Mouse (Mus musculus) splenic B cell, adult 2 months (primary cell): ENCODE results near the gene Tbc1d8b.
A peak's percentile ranks its signal among the peaks of the same experiment; 100 is the strongest.

Source experiments
- DNase-seq: peaks from one replicate; pipeline ENCODE4 v3.0.0-alpha.2; 2011; ENCODE audit warnings: low read depth, low spot score
- H3K27me3 ChIP-seq: 2 replicates; pipeline ENCODE4 v1.6.1; 2012; ENCODE audit warnings: mild to moderate bottlenecking, low read length, moderate library complexity, mixed read lengths; ENCODE audit not compliant: control insufficient read depth, poor library complexity, insufficient read depth, severe bottlenecking
- H3K36me3 ChIP-seq: 2 replicates; pipeline ENCODE4 v1.6.1; 2012; ENCODE audit warnings: mild to moderate bottlenecking, low read length, moderate library complexity, mixed read lengths; ENCODE audit not compliant: control insufficient read depth, poor library complexity, insufficient read depth, severe bottlenecking

Gene Tbc1d8b

DNA sequence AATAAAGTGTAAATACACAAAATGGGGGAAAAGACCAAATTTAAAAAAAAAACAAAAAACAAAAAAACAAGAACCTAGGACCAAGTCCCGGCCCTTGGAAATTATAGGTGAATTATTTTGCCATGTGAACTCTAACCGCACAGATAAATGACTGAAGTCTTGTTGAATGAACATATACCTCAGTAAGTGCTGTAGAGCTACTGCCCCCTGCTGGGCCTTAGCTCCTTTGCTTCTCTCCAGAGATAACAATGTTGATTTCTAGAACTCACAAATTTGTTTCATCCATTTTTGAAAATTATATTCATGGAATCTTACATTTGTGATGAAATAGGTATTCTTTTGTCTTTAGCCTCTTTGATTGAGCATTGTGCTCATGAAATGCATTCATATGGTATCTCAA lies 77.8 kb downstream of the Tbc1d8b start:
- Histone ChIP-seq H3K36me3 (no peaks in the 10 kb centered on the region), H3K27me3 (no peaks in the 10 kb centered on the region)
- DNase-seq = peak; percentile 32

DNA sequence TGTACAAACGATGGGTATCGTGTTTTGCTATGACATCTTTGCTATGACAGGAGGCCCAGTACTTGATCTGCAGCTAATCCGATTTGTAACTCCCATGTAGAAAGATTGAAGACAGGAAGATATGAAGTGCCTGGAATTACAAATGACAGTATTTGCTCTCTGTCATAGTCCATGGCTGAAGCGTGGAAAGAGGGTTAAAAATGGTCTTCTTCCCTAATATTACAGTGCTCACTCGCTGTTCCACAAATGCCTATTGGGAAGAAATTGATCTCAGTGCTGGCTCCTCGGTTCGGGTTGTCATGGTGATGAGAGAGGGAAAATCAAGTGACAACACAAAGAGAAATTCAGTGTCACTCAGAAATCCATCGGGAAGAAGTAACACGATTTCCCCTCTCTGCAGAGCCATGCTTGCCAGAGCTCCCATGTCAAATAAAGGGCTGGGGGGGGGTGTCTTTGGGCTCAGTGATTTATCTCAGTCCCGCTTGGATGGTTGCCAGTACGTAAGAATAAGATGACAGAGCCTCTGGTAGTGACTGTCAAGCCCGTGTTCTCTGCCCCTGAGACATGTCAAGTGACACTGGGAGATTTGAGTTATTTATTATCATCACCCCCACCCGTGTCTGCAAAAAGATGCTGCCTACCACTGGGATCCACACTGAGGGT lies 85.3 kb downstream of the Tbc1d8b start:
- Histone ChIP-seq H3K36me3 (no peaks in the 10 kb centered on the region), H3K27me3 (no peaks in the 10 kb centered on the region)
- no peak for DNase-seq

DNA sequence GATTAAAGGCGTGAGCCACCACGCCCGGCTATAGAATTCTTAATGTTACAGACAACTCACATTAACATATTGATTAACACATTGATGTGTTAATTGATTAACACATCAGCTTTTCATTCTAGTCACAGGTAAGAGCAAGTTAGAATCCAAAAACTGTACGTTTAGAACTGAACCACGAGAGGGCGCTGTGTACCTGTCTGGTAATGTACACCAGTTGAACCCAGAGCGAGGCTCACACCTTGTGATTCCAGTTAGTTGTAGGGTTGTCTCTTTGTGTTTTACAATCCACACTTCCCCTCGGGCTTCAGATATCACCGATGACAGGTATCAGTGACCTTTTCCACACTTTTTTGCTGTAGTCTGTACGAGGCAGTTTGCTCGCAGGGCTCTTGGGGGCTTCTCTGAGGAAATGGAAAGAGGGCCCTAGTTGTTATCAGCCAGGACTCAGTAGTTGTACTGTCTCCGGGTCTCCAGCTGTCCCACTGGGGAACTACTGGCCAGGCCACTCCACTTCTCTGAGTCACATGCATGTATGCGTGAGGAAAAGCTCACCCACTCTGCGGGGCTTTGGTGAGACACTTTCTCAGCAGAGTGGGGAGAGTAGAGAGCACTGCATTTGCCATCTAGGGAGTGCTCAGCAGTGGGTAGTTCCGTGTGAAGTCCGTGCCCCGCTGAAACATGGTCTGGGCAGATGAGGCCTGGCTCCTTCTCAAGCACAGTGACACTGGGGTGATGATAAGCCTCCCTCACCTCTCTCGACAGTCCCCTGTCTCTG lies 89.7 kb downstream of the Tbc1d8b start:
- DNase-seq = peak; percentile 41
- H3K27me3 ChIP-seq = no peaks in the 10 kb centered on the region
- no peaks in the 10 kb centered on the region for H3K36me3 ChIP-seq

DNA sequence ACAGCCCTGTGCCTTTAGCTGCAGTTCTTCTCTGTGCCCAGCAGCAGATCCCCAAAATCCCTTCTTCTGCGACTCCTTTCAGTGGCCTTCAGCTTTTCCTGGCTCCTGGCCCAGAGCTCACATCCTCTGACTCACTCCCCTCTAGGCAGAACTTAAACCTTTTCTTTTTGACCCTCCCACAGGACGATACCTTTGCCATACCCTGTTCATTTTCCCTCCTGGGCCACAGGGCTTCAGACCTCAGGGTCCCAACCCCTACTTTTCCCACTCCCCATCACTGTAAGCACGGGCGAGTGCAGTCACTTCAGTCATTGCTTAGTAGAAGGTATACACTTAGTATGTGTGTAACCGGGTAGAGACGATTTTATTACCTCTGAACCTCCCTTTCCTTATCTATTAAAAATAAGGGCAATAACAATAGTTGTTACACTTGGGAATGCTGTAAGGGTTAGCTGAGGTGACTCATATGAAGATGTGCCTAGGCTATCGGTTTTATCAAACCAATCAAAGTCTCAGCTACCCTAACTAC lies 90.4 kb downstream of the Tbc1d8b start:
- Histone ChIP-seq H3K27me3 (no peaks in the 10 kb centered on the region), H3K36me3 (no peaks in the 10 kb centered on the region)
- no peak for DNase-seq

DNA sequence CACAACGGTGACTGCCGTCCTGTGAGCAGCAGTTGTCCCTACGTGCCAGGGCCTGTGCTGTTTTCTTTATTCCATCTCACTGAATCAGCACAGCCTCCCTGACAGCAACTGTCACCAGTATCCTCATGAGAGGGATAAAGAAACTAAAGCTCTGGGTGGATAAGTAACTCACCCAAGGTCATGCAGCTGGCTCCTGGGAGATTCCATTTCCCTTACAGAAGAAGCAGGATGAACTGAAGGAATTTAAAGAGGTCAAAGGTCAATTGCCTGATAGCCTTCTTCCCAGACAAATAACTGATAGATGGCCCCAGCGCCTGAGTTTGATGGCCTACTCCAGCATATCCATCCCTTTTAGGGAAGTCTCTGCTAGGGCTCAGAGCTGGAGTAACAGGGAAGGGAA lies 92.6 kb downstream of the Tbc1d8b start:
- DNase-seq = no peak
- Histone ChIP-seq H3K27me3 (no peaks in the 10 kb centered on the region), H3K36me3 (no peaks in the 10 kb centered on the region)

DNA sequence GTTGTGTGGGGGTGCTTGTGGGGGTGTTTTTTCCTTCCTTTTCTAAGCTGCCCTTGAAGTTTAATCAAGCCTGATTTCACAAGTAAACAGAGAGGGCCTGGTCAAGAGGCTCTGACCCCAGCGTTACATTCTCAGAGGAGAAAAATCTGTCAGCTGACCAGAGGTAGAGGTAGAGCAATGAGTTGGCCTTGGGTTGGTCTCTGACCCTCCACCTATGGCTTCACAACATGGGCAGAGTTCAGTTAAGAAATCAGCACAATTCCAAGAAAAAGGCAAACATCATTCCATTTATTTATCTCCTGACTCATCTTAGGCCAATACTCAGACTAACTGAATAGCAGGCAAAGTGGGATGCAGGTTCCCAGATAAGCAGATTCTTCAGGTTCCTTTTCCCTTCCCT lies 94.1 kb downstream of the Tbc1d8b start:
- Histone ChIP-seq H3K36me3 (no peaks in the 10 kb centered on the region), H3K27me3 (no peaks in the 10 kb centered on the region)
- no peak for DNase-seq

DNA sequence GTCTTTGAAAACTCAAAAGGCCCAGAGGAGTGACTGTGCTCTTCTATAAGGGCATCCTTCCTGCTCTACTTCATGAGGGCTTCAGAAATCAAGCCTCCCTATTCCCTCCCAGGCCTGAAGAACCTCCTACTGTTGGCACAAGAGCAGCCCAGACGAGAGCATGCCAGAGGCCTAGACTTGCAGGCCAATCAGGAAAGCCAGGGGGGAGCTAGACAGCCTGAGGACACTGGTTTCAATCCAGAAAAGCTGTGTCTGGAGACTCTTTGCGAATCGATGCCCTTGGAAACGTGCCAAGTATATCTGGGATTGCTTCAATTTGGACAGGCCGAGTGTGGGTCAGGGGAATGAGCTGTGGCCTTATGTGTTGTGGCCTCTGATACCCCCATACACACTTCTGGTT lies 94.6 kb downstream of the Tbc1d8b start:
- no peak for DNase-seq
- Histone ChIP-seq H3K36me3 (no peaks in the 10 kb centered on the region), H3K27me3 (no peaks in the 10 kb centered on the region)

DNA sequence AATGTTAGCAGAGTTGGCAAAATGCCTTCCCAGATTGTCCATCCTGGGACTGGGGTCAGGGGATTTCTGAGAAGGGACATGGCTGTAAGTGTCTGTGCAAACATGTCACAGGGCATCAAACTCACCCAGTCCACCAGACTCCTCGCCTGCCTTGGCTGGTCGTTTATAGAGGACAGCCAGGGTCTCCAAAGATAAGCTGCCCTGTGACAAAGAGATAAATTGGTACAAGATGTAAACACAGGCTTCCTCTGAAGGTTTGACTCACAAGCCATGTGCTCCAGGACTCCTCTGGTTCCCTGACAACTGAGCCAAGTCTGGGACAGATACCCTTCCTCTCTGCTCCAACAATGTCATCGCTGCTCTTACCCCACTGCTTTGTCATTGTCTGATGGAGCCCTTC lies 96.2 kb downstream of the Tbc1d8b start:
- Histone ChIP-seq H3K36me3 (no peaks in the 10 kb centered on the region), H3K27me3 (no peaks in the 10 kb centered on the region)
- no peak for DNase-seq

DNA sequence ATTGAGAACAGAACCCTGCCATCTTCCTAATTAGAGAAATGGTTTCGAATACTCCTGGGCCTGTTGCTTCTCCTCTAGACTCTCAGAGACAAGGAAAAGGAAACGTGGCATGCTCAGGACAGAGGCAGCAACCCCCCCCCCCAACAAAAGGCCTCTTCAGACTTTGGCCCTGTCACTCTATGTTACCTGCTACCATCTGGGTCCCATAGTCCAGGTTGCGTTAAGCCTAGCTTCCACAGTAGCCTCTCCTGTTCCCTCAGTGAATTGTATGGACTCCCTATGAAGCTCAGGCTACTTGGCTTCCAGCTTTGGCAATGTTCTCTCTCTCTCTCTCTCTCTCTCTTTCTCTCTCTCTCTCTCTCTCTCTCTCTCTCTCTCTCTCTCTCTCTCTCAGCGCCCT lies 96.8 kb downstream of the Tbc1d8b start:
- H3K27me3 ChIP-seq = no peaks in the 10 kb centered on the region
- no peaks in the 10 kb centered on the region for H3K36me3 ChIP-seq
- DNase-seq = no peak

DNA sequence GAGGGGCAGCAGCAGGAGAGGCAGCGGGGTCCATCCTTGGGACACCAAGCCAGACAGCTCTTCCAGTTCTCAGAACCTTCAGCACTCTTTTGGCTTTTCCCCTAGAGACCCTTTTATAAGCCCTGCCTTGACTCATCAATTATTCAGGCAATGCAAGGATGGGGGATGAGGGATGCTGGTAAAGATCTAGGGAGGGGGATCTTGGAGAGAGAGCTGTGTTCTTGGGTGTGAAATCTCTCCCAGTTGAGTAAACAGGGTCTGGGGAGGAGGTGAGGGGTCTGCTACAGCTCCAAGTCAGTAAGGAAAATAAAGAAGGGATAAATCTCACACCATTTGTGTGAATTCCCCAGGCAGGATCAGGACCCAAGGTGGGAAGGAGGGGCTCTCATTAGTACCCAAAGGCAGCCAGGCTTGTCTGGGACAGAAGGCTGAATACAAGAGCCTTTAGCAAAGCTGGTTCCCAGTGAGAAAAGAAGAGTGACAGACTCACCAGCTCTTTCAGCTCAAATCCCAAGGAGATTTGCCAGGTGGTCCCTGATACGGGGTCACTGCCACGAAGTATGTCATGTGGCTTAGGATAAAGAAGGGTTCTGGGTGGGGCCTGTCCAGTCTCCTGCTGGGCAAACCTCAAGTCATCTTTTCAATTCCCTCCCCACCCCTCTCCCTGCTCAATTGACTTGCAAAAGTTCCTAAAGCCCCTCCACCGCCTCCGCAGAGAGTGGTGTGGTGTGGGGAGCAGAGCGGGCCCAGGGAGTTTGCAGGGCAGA lies 97.7 kb downstream of the Tbc1d8b start, which contains the start of gene Ripply1:
Gene Ripply1, minus strand, starts transcription at position 76 of the 767 bp plus-strand sequence.
- no peak for DNase-seq

DNA sequence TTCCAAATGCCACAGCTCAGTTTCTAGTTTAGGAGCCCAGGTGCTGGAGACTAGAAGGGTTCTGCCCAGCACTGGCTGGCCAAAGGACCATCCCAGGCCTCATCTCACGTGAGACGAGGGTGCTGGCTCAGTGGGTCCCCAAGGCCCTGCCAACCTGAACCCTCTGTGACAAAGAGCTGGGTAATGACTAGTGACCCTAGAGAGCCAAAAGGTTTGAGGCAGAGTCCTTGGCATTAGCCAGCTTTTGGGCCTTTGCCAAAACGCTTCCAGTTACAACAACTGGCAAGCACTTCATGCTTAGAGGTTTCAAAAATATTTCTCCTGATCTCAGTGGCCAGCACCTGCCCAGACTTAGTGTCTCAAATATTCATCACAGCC lies 98.2 kb downstream of the Tbc1d8b start:
- no peaks in the 10 kb centered on the region for H3K36me3 ChIP-seq
- DNase-seq = no peak
- H3K27me3 ChIP-seq = no peaks in the 10 kb centered on the region

More for the DNA sequence above, 97.7 kb downstream of the Tbc1d8b start, which contains the start of gene Ripply1:
- no peaks in the 10 kb centered on the region for H3K36me3 ChIP-seq
- H3K27me3 ChIP-seq = no peaks in the 10 kb centered on the region

DNA sequence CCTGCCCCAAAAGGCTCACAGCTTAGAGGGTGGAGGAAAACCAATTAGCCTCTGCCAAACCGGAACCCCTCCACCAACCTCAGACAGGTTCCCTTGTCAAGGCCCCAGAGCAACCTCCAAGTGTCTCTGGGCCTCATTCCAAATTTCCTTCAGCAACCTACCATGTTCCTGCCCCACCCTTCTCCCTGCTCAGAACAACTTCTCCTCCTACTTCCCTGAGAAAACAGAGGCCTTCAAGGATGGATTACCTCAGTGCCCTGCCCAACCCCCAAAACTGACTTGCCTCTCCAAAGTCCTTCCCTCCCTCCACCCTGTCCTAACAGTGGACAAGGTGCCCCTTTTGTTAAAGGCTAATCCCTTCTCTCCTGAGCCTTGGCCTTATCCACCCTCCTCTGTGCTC lies 101.0 kb downstream of the Tbc1d8b start:
- DNase-seq = no peak
- H3K36me3 ChIP-seq = no peaks in the 10 kb centered on the region

DNA sequence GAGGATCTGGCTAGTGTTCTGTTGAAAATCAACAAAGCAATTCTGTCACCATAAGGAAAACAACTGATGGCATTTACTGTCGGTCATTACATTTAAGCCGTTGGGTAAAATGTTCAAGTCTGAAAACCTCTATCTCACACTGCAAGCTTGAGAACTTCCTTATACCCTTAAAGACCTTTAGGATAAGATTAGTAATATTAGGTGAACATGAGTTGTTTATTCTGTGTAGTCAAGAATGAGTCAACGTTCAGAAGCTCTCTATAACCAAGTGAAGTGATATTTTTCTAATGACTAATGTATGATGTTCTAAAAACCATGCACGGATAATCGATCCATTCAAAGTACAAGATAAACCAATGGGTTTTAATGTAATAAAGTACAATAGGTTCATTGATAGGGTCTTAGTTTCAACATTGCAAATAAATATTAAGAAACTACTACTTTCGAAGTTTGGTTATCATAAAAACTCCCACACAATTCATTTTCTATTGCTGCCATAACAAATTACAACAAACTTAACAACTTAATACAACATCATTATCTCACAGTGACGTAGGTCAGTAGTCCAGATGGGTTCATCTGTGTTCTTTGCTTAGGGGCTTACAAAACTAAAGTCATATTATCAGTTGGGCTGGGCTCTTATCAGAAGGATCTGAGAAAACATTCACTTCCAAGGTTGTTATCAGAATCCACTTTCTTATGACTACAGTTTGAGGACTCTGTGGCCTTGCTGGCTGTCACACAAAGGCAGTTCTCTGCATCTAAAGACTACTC lies 109.5 kb downstream of the Tbc1d8b start:
- DNase-seq = no peak
- no peaks in the 10 kb centered on the region for H3K27me3 ChIP-seq
- no peaks in the 10 kb centered on the region for H3K36me3 ChIP-seq

More for the DNA sequence above, 101.0 kb downstream of the Tbc1d8b start:
- H3K27me3 ChIP-seq = no peaks in the 10 kb centered on the region

DNA sequence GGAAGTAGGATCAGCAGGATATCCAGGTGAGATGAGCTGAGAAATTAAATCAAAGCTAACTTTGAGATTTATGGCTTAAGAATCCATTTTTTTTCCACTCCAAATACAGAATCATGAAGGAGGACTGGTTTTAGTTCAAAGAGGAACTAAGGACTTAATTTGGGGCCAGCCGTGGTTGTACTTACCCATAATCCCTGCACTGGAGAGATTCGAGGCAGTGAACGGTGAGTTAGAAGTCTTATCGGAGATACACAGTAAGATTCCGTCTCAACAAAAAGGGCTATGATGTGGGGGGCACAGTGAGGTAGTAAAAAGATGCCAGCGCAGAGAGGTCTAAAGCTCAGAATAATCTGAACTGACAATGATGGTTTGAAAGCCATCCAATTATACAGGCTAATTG lies 111.2 kb downstream of the Tbc1d8b start:
- no peak for DNase-seq
- no peaks in the 10 kb centered on the region for H3K27me3 ChIP-seq
- H3K36me3 ChIP-seq = no peaks in the 10 kb centered on the region
